Mouse (Mus musculus) retina, embryonic 14.5 days (tissue): Measurements from ENCODE around the gene Rhobtb1.
A peak's percentile ranks its signal among the peaks of the same experiment; 100 is the strongest.

Experiments used
- DNase-seq: peaks from one replicate; pipeline ENCODE4 v3.0.0-alpha.2; 2015; ENCODE audit warnings: low spot score

The Rhobtb1 gene

GRCm38 (mm10) chr10:69210659-69211058 is 59.4 kb downstream of the Rhobtb1 start:
- no peak for DNase-seq

- no peak for DNase-seq
Observed at GRCm38 (mm10) chr10:69211560-69211959, 60.3 kb downstream of the Rhobtb1 start.

- peak; percentile 56 for DNase-seq
Observed at GRCm38 (mm10) chr10:69211976-69212375, 60.7 kb downstream of the Rhobtb1 start.

GRCm38 (mm10) chr10:69212542-69213440 is 61.6 kb downstream of the Rhobtb1 start, which contains the start of gene A930033H14Rik:
Gene A930033H14Rik, minus strand, starts transcription at chr10:69213098.
- DNase-seq: peak; percentile 82

- DNase-seq: peak; percentile 61
Observed at GRCm38 (mm10) chr10:69213451-69213877, 62.2 kb downstream of the Rhobtb1 start.

GRCm38 (mm10) chr10:69213986-69214385 is 62.8 kb downstream of the Rhobtb1 start:
- DNase-seq: no peak

- DNase-seq: no peak
Observed at GRCm38 (mm10) chr10:69217127-69217690, 66.0 kb downstream of the Rhobtb1 start.

GRCm38 (mm10) chr10:69218458-69219288 is 67.4 kb downstream of the Rhobtb1 start:
- DNase-seq: no peak

GRCm38 (mm10) chr10:69219289-69219626 is 68.0 kb downstream of the Rhobtb1 start:
- DNase-seq: no peak

- DNase-seq: no peak
Observed at GRCm38 (mm10) chr10:69220296-69220695, 69.1 kb downstream of the Rhobtb1 start.

- no peak for DNase-seq
Observed at GRCm38 (mm10) chr10:69221148-69221547, 69.9 kb downstream of the Rhobtb1 start.

- no peak for DNase-seq
Observed at GRCm38 (mm10) chr10:69221955-69222354, 70.7 kb downstream of the Rhobtb1 start.

GRCm38 (mm10) chr10:69223232-69223631 is 72.0 kb downstream of the Rhobtb1 start:
- no peak for DNase-seq

- no peak for DNase-seq
Observed at GRCm38 (mm10) chr10:69224276-69224675, 73.0 kb downstream of the Rhobtb1 start.

GRCm38 (mm10) chr10:69225471-69225870 is 74.2 kb downstream of the Rhobtb1 start:
- no peak for DNase-seq

- DNase-seq: no peak
Observed at GRCm38 (mm10) chr10:69225951-69226350, 74.7 kb downstream of the Rhobtb1 start.

GRCm38 (mm10) chr10:69237185-69237584 is 86.0 kb downstream of the Rhobtb1 start:
- DNase-seq: no peak

- DNase-seq: no peak
Observed at GRCm38 (mm10) chr10:69237781-69238180, 86.5 kb downstream of the Rhobtb1 start.

GRCm38 (mm10) chr10:69238311-69238710 is 87.1 kb downstream of the Rhobtb1 start:
- peak; percentile 67 for DNase-seq

GRCm38 (mm10) chr10:69240530-69240929 is 89.3 kb downstream of the Rhobtb1 start:
- no peak for DNase-seq

- no peak for DNase-seq
Observed at GRCm38 (mm10) chr10:69245151-69245550, 93.9 kb downstream of the Rhobtb1 start.

GRCm38 (mm10) chr10:69245906-69246668 is 94.9 kb downstream of the Rhobtb1 start:
- DNase-seq: no peak
